Mouse (Mus musculus) ES-E14 (cell line): Measurements from ENCODE around the gene Ano6. TPM values are rescaled to one million over a fixed set of nuclear protein-coding genes. Genes with fewer than 3 reads are reported as not detected.

Experiments
- DNase-seq: peaks from one replicate; pipeline ENCODE4 v3.0.0-alpha.2; 2013; ENCODE audit warnings: low read depth, low spot score
- H3K27ac ChIP-seq: 2 replicates; pipeline ENCODE4 v1.5.1; 2012; ENCODE audit warnings: low read depth, mild to moderate bottlenecking, low read length, moderate library complexity, mixed read lengths; ENCODE audit not compliant: poor library complexity, insufficient read depth, severe bottlenecking
- H3K36me3 ChIP-seq: 2 replicates; pipeline ENCODE4 v1.6.1; 2012; ENCODE audit warnings: mild to moderate bottlenecking, low read length, moderate library complexity, mixed read lengths; ENCODE audit not compliant: control insufficient read depth, poor library complexity, insufficient read depth, severe bottlenecking
- H3K4me1 ChIP-seq, 2 experiments: fragments of 150-350 bp in 1 of 2; sonication (generic) in 1 of 2; 2 replicates each; pipeline ENCODE4 v1.6.1; 2012; ENCODE audit warnings: low read length in 2 of 2, mild to moderate bottlenecking in 1 of 2, mixed read lengths in 1 of 2; ENCODE audit not compliant: control insufficient read depth in 2 of 2, insufficient read depth in 2 of 2, poor library complexity in 1 of 2
- H3K4me3 ChIP-seq, 2 experiments: fragments of 150-350 bp in 1 of 2; sonication (generic) in 1 of 2; 2 replicates each; pipeline ENCODE4 v1.5.1; 2012; ENCODE audit warnings: low read length in 2 of 2, low read depth in 1 of 2, mild to moderate bottlenecking in 1 of 2, mixed read lengths in 1 of 2; ENCODE audit not compliant: insufficient read depth in 1 of 2, poor library complexity in 1 of 2, severe bottlenecking in 1 of 2
- H3K9ac ChIP-seq: 2 replicates; pipeline ENCODE4 v1.6.1; 2012; ENCODE audit warnings: low read depth, mild to moderate bottlenecking, low read length, mixed read lengths; ENCODE audit not compliant: poor library complexity, insufficient read depth, severe bottlenecking
- H3K9me3 ChIP-seq: fragments of 150-350 bp; sonication (generic); 2 replicates; pipeline ENCODE4 v1.6.1; 2012; ENCODE audit warnings: low read depth, mild to moderate bottlenecking, low read length; ENCODE audit not compliant: control insufficient read depth, insufficient read depth
- CHD2 ChIP-seq: IDR thresholded peaks from 2 replicates; pipeline ENCODE4 v1.6.1; 2014; ENCODE audit warnings: mild to moderate bottlenecking, low read depth, low read length, inconsistent platforms
- HCFC1 ChIP-seq: IDR thresholded peaks from 2 replicates; pipeline ENCODE4 v1.6.1; 2012; ENCODE audit warnings: low read length, inconsistent platforms, borderline replicate concordance; ENCODE audit not compliant: insufficient read depth
- MAFK ChIP-seq: IDR thresholded peaks from 2 replicates; pipeline ENCODE4 v1.6.1; 2014; ENCODE audit warnings: mild to moderate bottlenecking, low read depth, low read length, inconsistent platforms; ENCODE audit not compliant: insufficient read depth
- ZC3H11A ChIP-seq: IDR thresholded peaks from 2 replicates; pipeline ENCODE4 v1.6.1; 2012; ENCODE audit warnings: low read depth, mild to moderate bottlenecking, inconsistent platforms, low read length, borderline replicate concordance
- ZNF384 ChIP-seq: IDR thresholded peaks from 2 replicates; pipeline ENCODE4 v1.6.1; 2012; ENCODE audit warnings: low read depth, low read length, inconsistent platforms
- in situ Hi-C, 2 experiments: fragments of 600-800 bp; cut with MboI; formaldehyde crosslinking; loops; one replicate each; pipeline ENCODE4 v1.15.1; 2025; ENCODE audit warnings: low sequenced_read_pairs in 2 of 2, inconsistent platforms in 1 of 2; ENCODE audit not compliant: unreplicated experiment in 2 of 2
- total RNA-seq: library from RNA; depleted of rRNA; stranded (reverse); fragments of 300-350 nt; gene quantifications from 2 replicates; pipeline ENCODE4 v1.2.3, GENCODE M21; 2012

Ano6 gene
- total RNA-seq, 1 experiment = 48.6 TPM

GRCm38 (mm10) chr15:95774197-95774596 lies 16.4 kb upstream of the Ano6 start:
- Histone ChIP-seq H3K9me3 (no peaks in the 10 kb centered on the region), H3K36me3 (no peaks in the 10 kb centered on the region), H3K9ac (no peak overlapping the region), H3K4me3 (no peak overlapping the region), H3K27ac (no peak overlapping the region), H3K4me1 (peaks cover 0 to 2% of the 10 kb centered on the region in 2 experiments; a peak in 1 of 4 replicates)
- in situ Hi-C loops = loop anchor here in 1 of 2 experiments (10.0 kb wide), 1 partner anchor 171 kb away; no protein-coding TSS in a partner anchor
- TF ChIP-seq ZC3H11A = no peak
- no peak for TF ChIP-seq MAFK
- no peak for TF ChIP-seq HCFC1
- TF ChIP-seq CHD2 = no peak
- no peak for TF ChIP-seq ZNF384
- DNase-seq = no peak

- Histone ChIP-seq H3K4me1 (peaks cover 0 to 2% of the 10 kb centered on the region in 2 experiments; a peak in 1 of 4 replicates), H3K4me3 (no peak overlapping the region), H3K9ac (no peak overlapping the region), H3K9me3 (no peaks in the 10 kb centered on the region), H3K36me3 (no peaks in the 10 kb centered on the region), H3K27ac (no peak overlapping the region)
- TF ChIP-seq MAFK = no peak
- TF ChIP-seq HCFC1 = no peak
- no peak for TF ChIP-seq ZC3H11A
- TF ChIP-seq ZNF384 = no peak
- TF ChIP-seq CHD2 = no peak
- no peak for DNase-seq
- in situ Hi-C loops = loop anchor here in 1 of 2 experiments (10.0 kb wide), 1 partner anchor 170 kb away; no protein-coding TSS in a partner anchor
Observed at GRCm38 (mm10) chr15:95774674-95775414, 15.8 kb upstream of the Ano6 start.

GRCm38 (mm10) chr15:95777743-95778142 lies 12.9 kb upstream of the Ano6 start:
- no peaks in the 10 kb centered on the region for H3K9me3 ChIP-seq
- no peak overlapping the region for H3K4me3 ChIP-seq
- DNase-seq = no peak
- no peaks in the 10 kb centered on the region for H3K4me1 ChIP-seq
- H3K36me3 ChIP-seq = no peaks in the 10 kb centered on the region
- no peak overlapping the region for H3K27ac ChIP-seq
- in situ Hi-C loops = loop anchor here in 1 of 2 experiments (10.0 kb wide), 1 partner anchor 167 kb away; no protein-coding TSS in a partner anchor
- no peak overlapping the region for H3K9ac ChIP-seq
- TF ChIP-seq ZC3H11A (no peak), HCFC1 (no peak), CHD2 (no peak), ZNF384 (no peak), MAFK (no peak)

- no peak overlapping the region for H3K9ac ChIP-seq
- in situ Hi-C loops = loop anchor here in 1 of 2 experiments (10.0 kb wide), 1 partner anchor 166 kb away; no protein-coding TSS in a partner anchor
- no peak for DNase-seq
Observed at GRCm38 (mm10) chr15:95778710-95779109, 11.9 kb upstream of the Ano6 start.

GRCm38 (mm10) chr15:95786624-95787023 lies 4.0 kb upstream of the Ano6 start:
- TF ChIP-seq ZNF384 = no peak
- TF ChIP-seq MAFK = no peak
- no peak for TF ChIP-seq CHD2
- no peak for DNase-seq
- H3K4me3 ChIP-seq = no peak overlapping the region
- no peaks in the 10 kb centered on the region for H3K9me3 ChIP-seq
- no peak overlapping the region for H3K27ac ChIP-seq
- H3K4me1 ChIP-seq = peaks cover 3 to 5% of the 10 kb centered on the region in 2 experiments; a peak in 2 of 4 replicates
- no peak overlapping the region for H3K9ac ChIP-seq
- in situ Hi-C loops = no loop called here
- H3K36me3 ChIP-seq = no peaks in the 10 kb centered on the region

More at GRCm38 (mm10) chr15:95778710-95779109, 11.9 kb upstream of the Ano6 start:
- Histone ChIP-seq H3K4me1 (no peaks in the 10 kb centered on the region), H3K27ac (no peak overlapping the region), H3K4me3 (no peak overlapping the region), H3K9me3 (no peaks in the 10 kb centered on the region), H3K36me3 (no peaks in the 10 kb centered on the region)
- no peak for TF ChIP-seq ZC3H11A
- no peak for TF ChIP-seq ZNF384
- TF ChIP-seq MAFK = no peak
